Mouse (Mus musculus) midbrain, embryonic 15.5 days (tissue): ENCODE data around the gene Slc9a2. TPM values are rescaled to one million over a fixed set of nuclear protein-coding genes. Genes with fewer than 3 reads are reported as not detected.
"Not testable (repeated sequence)": the region's sequence is repeated elsewhere in the genome, so short reads cannot be mapped to it uniquely, and the experiment has no call there.

Experiments used
- ATAC-seq: fragments of 200-750 bp; cut with Nextera tagmentation; replicated peaks from 2 replicates; pipeline ENCODE4 v1.8.0; 2017; ENCODE audit warnings: moderate TSS enrichment
- H3K27ac ChIP-seq: fragments of 300-500 bp; sonication (generic); 2 replicates; pipeline ENCODE4 v1.5.1; 2015; ENCODE audit warnings: mild to moderate bottlenecking, inconsistent platforms
- H3K27me3 ChIP-seq: fragments of 300-500 bp; sonication (generic); replicated peaks from 2 replicates; pipeline ENCODE4 v1.6.1; 2015; ENCODE audit warnings: inconsistent platforms
- H3K36me3 ChIP-seq: fragments of 300-500 bp; sonication (generic); replicated peaks from 2 replicates; pipeline ENCODE4 v1.6.1; 2015; ENCODE audit warnings: inconsistent platforms
- H3K4me1 ChIP-seq: fragments of 300-500 bp; sonication (generic); 2 replicates; pipeline ENCODE4 v1.6.1; 2015; ENCODE audit warnings: inconsistent platforms
- H3K4me2 ChIP-seq: fragments of 300-500 bp; sonication (generic); 2 replicates; pipeline ENCODE4 v1.6.1; 2015; ENCODE audit warnings: inconsistent platforms, mild to moderate bottlenecking, moderate library complexity
- H3K4me3 ChIP-seq: fragments of 300-500 bp; sonication (generic); 2 replicates; pipeline ENCODE4 v1.5.1; 2015; ENCODE audit warnings: mild to moderate bottlenecking, inconsistent platforms
- H3K9ac ChIP-seq: fragments of 300-500 bp; sonication (generic); 2 replicates; pipeline ENCODE4 v1.6.1; 2015; ENCODE audit warnings: mild to moderate bottlenecking, inconsistent platforms
- H3K9me3 ChIP-seq: fragments of 300-500 bp; sonication (generic); 2 replicates; pipeline ENCODE4 v1.6.1; 2016; ENCODE audit warnings: inconsistent platforms
- WGBS: fragments of 180-500 bp; shearing (Covaris S2); methylation state at CpG from one replicate; pipeline ENCODE4 v1.1.7; 2015; ENCODE audit warnings: mixed read lengths; 5-methylcytosine and 5-hydroxymethylcytosine counted together
- polyA plus RNA-seq: library from polyadenylated mRNA; unstranded; fragments of >200 nt; fragmentation: Nextera tagmentation; extraction: Ambion mirVana; gene quantifications from 2 replicates; pipeline ENCODE4 v1.2.1, GENCODE M21; 2015

The Slc9a2 gene
- polyA plus RNA-seq, 1 experiment from 2014 or later = 0.46 TPM

- no peaks in the 10 kb centered on the region for H3K27me3 ChIP-seq
- H3K4me1 ChIP-seq = no peaks in the 10 kb centered on the region
- H3K9ac ChIP-seq = no peak overlapping the region
- ATAC-seq = no peak
- no peak overlapping the region for H3K27ac ChIP-seq
- H3K9me3 ChIP-seq = no peaks in the 10 kb centered on the region
- H3K36me3 ChIP-seq = no peaks in the 10 kb centered on the region
- H3K4me2 ChIP-seq = no peak overlapping the region
- H3K4me3 ChIP-seq = no peak overlapping the region
- 95% methylated on average over 1 of the region's 1 CpGs for WGBS
Observed at GRCm38 (mm10) chr1:40728636-40729035, 48.3 kb downstream of the Slc9a2 start.

GRCm38 (mm10) chr1:40737671-40738070 lies 57.3 kb downstream of the Slc9a2 start:
- H3K9ac ChIP-seq = no peak overlapping the region
- H3K4me3 ChIP-seq = no peak overlapping the region
- ATAC-seq = no peak
- H3K27ac ChIP-seq = no peak overlapping the region
- H3K9me3 ChIP-seq = no peaks in the 10 kb centered on the region
- no peaks in the 10 kb centered on the region for H3K4me1 ChIP-seq
- no peaks in the 10 kb centered on the region for H3K36me3 ChIP-seq
- WGBS = 89% methylated on average over 8 of the region's 8 CpGs
- H3K4me2 ChIP-seq = no peak overlapping the region
- no peaks in the 10 kb centered on the region for H3K27me3 ChIP-seq

- H3K4me2 ChIP-seq, H3K9me3 ChIP-seq, H3K9ac ChIP-seq, H3K4me3 ChIP-seq, H3K36me3 ChIP-seq, H3K4me1 ChIP-seq, H3K27me3 ChIP-seq, H3K27ac ChIP-seq, ATAC-seq: not testable (repeated sequence)
- WGBS = 97% methylated on average over 9 of the region's 9 CpGs
Observed at GRCm38 (mm10) chr1:40738246-40738645, 57.9 kb downstream of the Slc9a2 start.

GRCm38 (mm10) chr1:40740739-40741138 lies 60.4 kb downstream of the Slc9a2 start:
- ATAC-seq = no peak
- H3K9me3 ChIP-seq = no peaks in the 10 kb centered on the region
- 80% methylated on average over 2 of the region's 2 CpGs for WGBS
- no peaks in the 10 kb centered on the region for H3K36me3 ChIP-seq
- no peak overlapping the region for H3K4me2 ChIP-seq
- no peaks in the 10 kb centered on the region for H3K27me3 ChIP-seq
- no peaks in the 10 kb centered on the region for H3K4me1 ChIP-seq
- H3K27ac ChIP-seq = no peak overlapping the region
- no peak overlapping the region for H3K4me3 ChIP-seq
- H3K9ac ChIP-seq = no peak overlapping the region

- Histone ChIP-seq H3K27ac (no peak overlapping the region), H3K4me1 (no peaks in the 10 kb centered on the region), H3K36me3 (no peaks in the 10 kb centered on the region), H3K27me3 (no peaks in the 10 kb centered on the region), H3K4me3 (no peak overlapping the region), H3K9me3 (no peaks in the 10 kb centered on the region), H3K4me2 (no peak overlapping the region), H3K9ac (no peak overlapping the region)
- ATAC-seq = no peak
- WGBS = 85% methylated on average over 5 of the region's 5 CpGs
Observed at GRCm38 (mm10) chr1:40746089-40746488, 65.7 kb downstream of the Slc9a2 start.

GRCm38 (mm10) chr1:40759751-40760445 lies 79.5 kb downstream of the Slc9a2 start:
- Histone ChIP-seq H3K27me3 (no peaks in the 10 kb centered on the region), H3K9ac (no peak overlapping the region), H3K27ac (no peak overlapping the region), H3K36me3 (no peaks in the 10 kb centered on the region), H3K4me2 (no peak overlapping the region), H3K4me1 (no peaks in the 10 kb centered on the region), H3K4me3 (no peak overlapping the region), H3K9me3 (no peaks in the 10 kb centered on the region)
- 87% methylated on average over 6 of the region's 6 CpGs for WGBS
- ATAC-seq = no peak

- Histone ChIP-seq H3K4me2 (no peak overlapping the region), H3K27me3 (no peaks in the 10 kb centered on the region), H3K9ac (no peak overlapping the region), H3K9me3 (no peaks in the 10 kb centered on the region), H3K4me1 (no peaks in the 10 kb centered on the region), H3K4me3 (no peak overlapping the region), H3K27ac (no peak overlapping the region), H3K36me3 (no peaks in the 10 kb centered on the region)
- no peak for ATAC-seq
- 66% methylated on average over 1 of the region's 1 CpGs for WGBS
Observed at GRCm38 (mm10) chr1:40764042-40764441, 83.7 kb downstream of the Slc9a2 start.

- H3K36me3 ChIP-seq = no peaks in the 10 kb centered on the region
- no peak for ATAC-seq
- H3K4me1 ChIP-seq = no peaks in the 10 kb centered on the region
- no peaks in the 10 kb centered on the region for H3K9me3 ChIP-seq
- WGBS = 93% methylated on average over 15 of the region's 15 CpGs
- no peaks in the 10 kb centered on the region for H3K27me3 ChIP-seq
- H3K4me3 ChIP-seq = no peak overlapping the region
- no peak overlapping the region for H3K27ac ChIP-seq
- H3K9ac ChIP-seq = no peak overlapping the region
- no peak overlapping the region for H3K4me2 ChIP-seq
Observed at GRCm38 (mm10) chr1:40764701-40765275, 84.4 kb downstream of the Slc9a2 start.

GRCm38 (mm10) chr1:40765521-40765920 lies 85.1 kb downstream of the Slc9a2 start:
- H3K27me3 ChIP-seq = no peaks in the 10 kb centered on the region
- H3K9me3 ChIP-seq = no peaks in the 10 kb centered on the region
- no peak overlapping the region for H3K9ac ChIP-seq
- WGBS = 88% methylated on average over 12 of the region's 12 CpGs
- H3K27ac ChIP-seq = no peak overlapping the region
- H3K4me2 ChIP-seq = no peak overlapping the region
- no peak for ATAC-seq
- no peak overlapping the region for H3K4me3 ChIP-seq
- no peaks in the 10 kb centered on the region for H3K4me1 ChIP-seq
- no peaks in the 10 kb centered on the region for H3K36me3 ChIP-seq

- Histone ChIP-seq H3K36me3 (no peaks in the 10 kb centered on the region), H3K4me2 (no peak overlapping the region), H3K9me3 (no peaks in the 10 kb centered on the region), H3K4me3 (no peak overlapping the region), H3K4me1 (no peaks in the 10 kb centered on the region), H3K27ac (no peak overlapping the region), H3K27me3 (no peaks in the 10 kb centered on the region), H3K9ac (no peak overlapping the region)
- 87% methylated on average over 18 of the region's 18 CpGs for WGBS
- no peak for ATAC-seq
Observed at GRCm38 (mm10) chr1:40767588-40767987, 87.2 kb downstream of the Slc9a2 start.

- Histone ChIP-seq H3K4me1 (no peaks in the 10 kb centered on the region), H3K9ac (no peak overlapping the region), H3K27me3 (no peaks in the 10 kb centered on the region), H3K27ac (no peak overlapping the region), H3K36me3 (no peaks in the 10 kb centered on the region), H3K9me3 (no peaks in the 10 kb centered on the region), H3K4me3 (no peak overlapping the region), H3K4me2 (no peak overlapping the region)
- 25% methylated on average over 6 of the region's 6 CpGs for WGBS
- ATAC-seq = no peak
Observed at GRCm38 (mm10) chr1:40768606-40769005, 88.2 kb downstream of the Slc9a2 start.

GRCm38 (mm10) chr1:40769331-40769894 lies 89.0 kb downstream of the Slc9a2 start:
- Histone ChIP-seq H3K9ac (no peak overlapping the region), H3K27me3 (no peaks in the 10 kb centered on the region), H3K4me1 (no peaks in the 10 kb centered on the region), H3K4me3 (no peak overlapping the region), H3K27ac (no peak overlapping the region), H3K9me3 (no peaks in the 10 kb centered on the region), H3K36me3 (no peaks in the 10 kb centered on the region; the same call in 1 of the 2 replicates), H3K4me2 (no peak overlapping the region)
- whole genome bisulfite sequencing = 57% methylated on average over 4 of the region's 4 CpGs
- ATAC-seq = no peak
